Comparison of ENCODE assay signal across 22 mouse cellular contexts in genomic region chr6:141282796-141283195, GRCm38 (mm10). TPM values are rescaled to one million over a fixed set of nuclear protein-coding genes. Genes with fewer than 3 reads are reported as not detected.
DNase-seq lines count a peak whose midpoint lies in the region; ATAC-seq and TF ChIP-seq lines count a peak whose summit lies in the region.
"Had no signal": no experiment of that assay in that cellular context is flagged by ENCODE, and none has a peak within 500 bp of the region (broad histone marks: within the 10 kb centered on the region; RNA-seq: fewer than 3 reads in every experiment).

No protein-coding gene starts in this region.

- peak; percentile 56 to 66 for DNase-seq in cerebellum, postnatal 10 days
- no peak for DNase-seq in cerebellum, adult 11-12 months
- peak; percentile 2 for DNase-seq in forebrain, postnatal 0 days
- no peak for DNase-seq in forebrain, embryonic 14.5 days (ENCODE audit: low spot score)
- peak; percentile 32 for DNase-seq in left cerebral cortex, postnatal 4 days
- no peak for DNase-seq in left cerebral cortex, postnatal 10 days (ENCODE audit: extremely low spot score in 1 of 2, low spot score in 2 of 2)
- DNase-seq in brain, embryonic 14.5 days (ENCODE audit: low read depth) = peak; percentile 24
- no peak for DNase-seq in MN1 (ENCODE audit: low spot score)
- DNase-seq: adrenal gland, adult 8-10 months; adrenal gland, postnatal 14 days; adrenal gland, postnatal 36 days; cerebellum, adult 11 months; cerebellum, adult 2 months; cerebellum, adult 9-11 months had no signal

- no peak for TF ChIP-seq POLR2A in brain, embryonic 14.5 days (IDR thresholded peaks at IDR 0.05; ENCODE audit: borderline replicate concordance, extremely low read depth, insufficient read depth, insufficient read length, poor library complexity, severe bottlenecking)

- no peak overlapping the region for H3K4me3 ChIP-seq in forebrain, postnatal 0 days (ENCODE audit: low read depth, low read length)
- no peak overlapping the region for H3K4me3 ChIP-seq in forebrain, embryonic 14.5 days (ENCODE audit: low read depth, low read length)
- H3K4me3 ChIP-seq: embryonic facial prominence, embryonic 10.5 days; embryonic facial prominence, embryonic 12.5 days; forebrain, embryonic 13.5 days had no signal

- H3K36me3 ChIP-seq in forebrain, postnatal 0 days (ENCODE audit: insufficient read depth) = no peaks in the 10 kb centered on the region
- H3K36me3 ChIP-seq in forebrain, embryonic 14.5 days (ENCODE audit: control insufficient read depth, insufficient read depth, low read length) = no peaks in the 10 kb centered on the region
- H3K36me3 ChIP-seq: embryonic facial prominence, embryonic 10.5 days; embryonic facial prominence, embryonic 12.5 days had no signal

- TF ChIP-seq CTCF in forebrain, postnatal 0 days (IDR thresholded peaks at IDR 0.05; ENCODE audit: low read depth) = no peak
- TF ChIP-seq CTCF in brain, embryonic 14.5 days (IDR thresholded peaks at IDR 0.05; ENCODE audit: borderline replicate concordance, extremely low read depth, insufficient read depth, insufficient read length) = no peak

- WGBS in forebrain, postnatal 0 days = 51% methylated on average over 7 of the region's 7 CpGs
- WGBS in forebrain, embryonic 14.5 days = 74% methylated on average over 7 of the region's 7 CpGs

- no peak for ATAC-seq in forebrain, postnatal 0 days
- ATAC-seq in forebrain, embryonic 14.5 days = no peak
- ATAC-seq: activated CD4-positive, CD25-positive, alpha-beta regulatory T cell, adult 4 months; forebrain, embryonic 13.5 days; forebrain, embryonic 16.5 days; Patski had no signal

- H3K4me1 ChIP-seq in forebrain, postnatal 0 days (ENCODE audit: insufficient read depth) = no peaks in the 10 kb centered on the region; the same call in 1 of the 2 replicates
- no peaks in the 10 kb centered on the region for H3K4me1 ChIP-seq in forebrain, embryonic 14.5 days (ENCODE audit: control insufficient read depth, insufficient read depth, low read length)
- H3K4me1 ChIP-seq: embryonic facial prominence, embryonic 10.5 days; forebrain, embryonic 13.5 days had no signal

- H3K4me2 ChIP-seq in forebrain, postnatal 0 days (ENCODE audit: low read depth) = no peak overlapping the region
- no peak overlapping the region for H3K4me2 ChIP-seq in forebrain, embryonic 14.5 days (ENCODE audit: low read length)
- H3K4me2 ChIP-seq: embryonic facial prominence, embryonic 12.5 days; forebrain, embryonic 13.5 days had no signal

- no peak overlapping the region for H3K27ac ChIP-seq in forebrain, postnatal 0 days (ENCODE audit: low read depth, low read length)
- no peak overlapping the region for H3K27ac ChIP-seq in forebrain, embryonic 14.5 days (ENCODE audit: low read depth, low read length)
- H3K27ac ChIP-seq: embryonic facial prominence, embryonic 10.5 days; embryonic facial prominence, embryonic 12.5 days; forebrain, embryonic 13.5 days had no signal

- no peaks in the 10 kb centered on the region for H3K9me3 ChIP-seq in forebrain, postnatal 0 days (ENCODE audit: low read length)
- H3K9me3 ChIP-seq in forebrain, embryonic 14.5 days (replicated peaks; ENCODE audit: control insufficient read depth, low read length) = no peaks in the 10 kb centered on the region
- H3K9me3 ChIP-seq: embryonic facial prominence, embryonic 10.5 days; embryonic facial prominence, embryonic 12.5 days; forebrain, embryonic 13.5 days had no signal

- no peak overlapping the region for H3K9ac ChIP-seq in forebrain, postnatal 0 days
- no peak overlapping the region for H3K9ac ChIP-seq in forebrain, embryonic 14.5 days (ENCODE audit: low read length)
- H3K9ac ChIP-seq: embryonic facial prominence, embryonic 12.5 days; forebrain, embryonic 13.5 days had no signal

- no peaks in the 10 kb centered on the region for H3K27me3 ChIP-seq in forebrain, postnatal 0 days (ENCODE audit: insufficient read depth, low read length)
- no peaks in the 10 kb centered on the region for H3K27me3 ChIP-seq in forebrain, embryonic 14.5 days (replicated peaks; ENCODE audit: control insufficient read depth, insufficient read depth, low read length)
- H3K27me3 ChIP-seq: embryonic facial prominence, embryonic 12.5 days; forebrain, embryonic 13.5 days; Patski had no signal

- intact Hi-C loops in left cerebral cortex, postnatal 4 days (cut with DNase I) = no loop called here
- intact Hi-C loops in left cerebral cortex, postnatal 10 days (cut with DNase I) = no loop called here

RNA-seq across cellular contexts. Expression of gene Pde3a, which starts 33.7 kb away (rescaled TPM):
- total RNA-seq in forebrain, postnatal 0 days (2014; rRNA removed) = 4.7 and 4.9 TPM in 2 replicates
- polyA plus RNA-seq in forebrain, postnatal 0 days (2015; fragmentation: Nextera tagmentation; extraction: Ambion mirVana) = 0.44 and 1.2 TPM in 2 replicates
- polyA plus RNA-seq in forebrain, embryonic 14.5 days (2014; fragmentation: Nextera tagmentation; extraction: Ambion mirVana) = 0.88 and 0.98 TPM in 2 replicates
- total RNA-seq in left cerebral cortex, postnatal 4 days (2021) = 1 to 10 TPM; 2.3 to 3.2 TPM
- total RNA-seq in left cerebral cortex, postnatal 10 days (2021) = 1 to 10 TPM; 2.2 to 3.1 TPM
- 1.2 and 2.7 TPM in 2 replicates for polyA plus RNA-seq in brain, embryonic 14.5 days (2012; rRNA removed)
- total RNA-seq: MEL had no signal
- polyA plus RNA-seq: C2C12 had no signal

Comparison
In these comparisons a context has a peak if more than half of its experiments do, and no peak if none do; other contexts are left out.
1. DNase-seq: peak in cerebellum, postnatal 10 days (2 of 2), forebrain, postnatal 0 days (single experiment), left cerebral cortex, postnatal 4 days (single experiment) and brain, embryonic 14.5 days (single experiment); none in cerebellum, adult 11-12 months (single experiment), forebrain, embryonic 14.5 days (single experiment), left cerebral cortex, postnatal 10 days (0 of 2) and MN1 (single experiment).